Mouse (Mus musculus) bone marrow, adult 2 months (tissue): ENCODE results near the gene Gm21762. TPM values are rescaled to one million over a fixed set of nuclear protein-coding genes. Genes with fewer than 3 reads are reported as not detected.
A peak's percentile ranks its signal among the peaks of the same experiment; 100 is the strongest.
"Not testable (repeated sequence)": the region's sequence is repeated elsewhere in the genome, so short reads cannot be mapped to it uniquely, and the experiment has no call there.

ENCODE experiments used
- H3K27ac ChIP-seq: fragments of 200-500 bp; 2 replicates; pipeline ENCODE4 v1.5.1; 2012; ENCODE audit warnings: low read depth, mild to moderate bottlenecking, control low read depth, inconsistent platforms, low read length; ENCODE audit not compliant: control insufficient read depth, poor library complexity, insufficient read depth
- H3K4me1 ChIP-seq: fragments of 200-500 bp; 2 replicates; pipeline ENCODE4 v1.6.1; 2011; ENCODE audit warnings: low read length; ENCODE audit not compliant: control insufficient read depth, insufficient read depth
- H3K4me3 ChIP-seq: fragments of 200-500 bp; replicated peaks from 2 replicates; pipeline ENCODE3; 2011; ENCODE audit warnings: mild to moderate bottlenecking, low read depth, low read length, control low read depth; ENCODE audit not compliant: control insufficient read depth
- CTCF ChIP-seq: fragments of 200-500 bp; IDR thresholded peaks from 2 replicates; pipeline ENCODE4 v1.5.1; 2011; ENCODE audit warnings: low read length, control low read depth; ENCODE audit not compliant: control insufficient read depth, insufficient read depth
- WGBS: fragments of 180-500 bp; shearing (Covaris S2); methylation state at CpG from one replicate; pipeline ENCODE4 v1.1.7; 2018; 5-methylcytosine and 5-hydroxymethylcytosine counted together
- polyA plus RNA-seq: library from polyadenylated mRNA; stranded (reverse); fragments of >200 nt; gene quantifications from 2 replicates; pipeline ENCODE4 v1.2.4, GENCODE M21; 2011; ENCODE audit warnings: low replicate concordance; ENCODE audit not compliant: missing spikeins, insufficient read depth, insufficient read length

Gm21762 gene
- polyA plus RNA-seq, result 5.7 TPM in 1 of 2 replicates, not detected in the other

DNA sequence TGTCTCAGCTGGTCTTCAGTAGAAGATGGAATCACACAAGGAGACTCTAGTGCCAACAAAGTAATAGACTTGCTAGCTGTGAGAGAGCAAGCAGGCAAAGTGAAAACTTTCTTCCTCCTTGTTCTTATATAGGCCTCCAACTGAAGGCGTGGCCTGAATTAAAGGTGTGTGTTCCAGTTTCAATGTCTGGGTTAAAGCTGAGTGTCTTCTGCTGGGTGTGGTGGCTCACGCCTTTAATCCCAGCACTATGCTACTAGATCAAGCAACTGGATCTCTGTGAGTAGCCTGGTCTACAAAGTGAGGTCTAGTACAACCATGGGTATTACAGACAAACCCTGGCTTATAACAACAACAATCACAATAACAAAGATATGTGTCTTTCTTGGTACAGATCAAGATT, at the start of gene Gm21762:
Gm21762 (minus strand) TSS at position 101 of the 400 bp plus-strand sequence.
- not testable (repeated sequence) for H3K27ac ChIP-seq, H3K4me3 ChIP-seq, H3K4me1 ChIP-seq
- WGBS, result no CpG with 5 or more reads among the region's 2 CpGs

DNA sequence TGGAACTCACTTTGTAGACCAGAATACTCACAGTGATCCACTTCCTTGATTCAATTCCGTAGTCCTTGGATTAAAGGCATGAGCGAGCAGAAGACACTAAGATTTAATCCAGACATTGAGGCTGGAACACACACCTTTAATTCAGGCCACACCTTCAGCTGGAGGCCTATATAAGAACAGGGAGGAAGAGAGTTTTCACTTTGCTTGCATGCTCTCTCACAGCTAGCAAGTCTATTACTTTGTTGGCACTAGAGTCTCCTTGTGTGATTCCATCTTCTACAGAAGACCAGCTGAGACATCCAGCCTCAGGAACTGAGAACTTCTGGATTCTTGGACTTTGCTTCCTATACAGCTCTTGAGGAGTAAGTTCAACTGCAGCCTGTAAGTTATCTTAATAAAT, 47.1 kb upstream of the Gm21762 start, which contains the start of gene AF067061:
AF067061 (plus strand) TSS at position 245 of the 400 bp plus-strand sequence.
- not testable (repeated sequence) for H3K4me3 ChIP-seq, H3K4me1 ChIP-seq, H3K27ac ChIP-seq
- 80% methylated on average over 2 of the region's 2 CpGs for WGBS

DNA sequence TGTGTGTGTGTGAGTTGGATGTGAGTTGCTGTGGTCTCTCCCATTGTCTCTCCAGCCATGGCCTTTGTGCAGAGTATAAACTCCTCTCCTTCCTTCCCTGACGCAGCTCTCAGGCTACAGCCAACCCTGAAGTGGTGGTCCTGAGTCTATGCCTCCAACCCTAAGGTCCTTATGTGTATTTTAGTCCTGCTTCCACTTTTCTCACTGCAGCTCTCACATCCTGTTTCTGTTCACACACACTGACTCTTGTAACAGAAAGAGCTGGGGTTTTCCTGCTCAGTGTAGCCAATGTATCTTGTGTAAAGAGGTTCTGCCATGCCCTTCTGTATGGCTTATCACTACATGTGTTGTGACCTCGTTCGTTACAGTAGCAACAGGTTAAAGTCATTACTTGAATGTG, 44.0 kb upstream of the Gm21762 start:
- H3K4me1 ChIP-seq, H3K4me3 ChIP-seq: not testable (repeated sequence)
- 6% methylated on average over 3 of the region's 3 CpGs for WGBS
- H3K27ac ChIP-seq, result peak overlapping the region; percentile 72; the same call in 1 of the 2 replicates

DNA sequence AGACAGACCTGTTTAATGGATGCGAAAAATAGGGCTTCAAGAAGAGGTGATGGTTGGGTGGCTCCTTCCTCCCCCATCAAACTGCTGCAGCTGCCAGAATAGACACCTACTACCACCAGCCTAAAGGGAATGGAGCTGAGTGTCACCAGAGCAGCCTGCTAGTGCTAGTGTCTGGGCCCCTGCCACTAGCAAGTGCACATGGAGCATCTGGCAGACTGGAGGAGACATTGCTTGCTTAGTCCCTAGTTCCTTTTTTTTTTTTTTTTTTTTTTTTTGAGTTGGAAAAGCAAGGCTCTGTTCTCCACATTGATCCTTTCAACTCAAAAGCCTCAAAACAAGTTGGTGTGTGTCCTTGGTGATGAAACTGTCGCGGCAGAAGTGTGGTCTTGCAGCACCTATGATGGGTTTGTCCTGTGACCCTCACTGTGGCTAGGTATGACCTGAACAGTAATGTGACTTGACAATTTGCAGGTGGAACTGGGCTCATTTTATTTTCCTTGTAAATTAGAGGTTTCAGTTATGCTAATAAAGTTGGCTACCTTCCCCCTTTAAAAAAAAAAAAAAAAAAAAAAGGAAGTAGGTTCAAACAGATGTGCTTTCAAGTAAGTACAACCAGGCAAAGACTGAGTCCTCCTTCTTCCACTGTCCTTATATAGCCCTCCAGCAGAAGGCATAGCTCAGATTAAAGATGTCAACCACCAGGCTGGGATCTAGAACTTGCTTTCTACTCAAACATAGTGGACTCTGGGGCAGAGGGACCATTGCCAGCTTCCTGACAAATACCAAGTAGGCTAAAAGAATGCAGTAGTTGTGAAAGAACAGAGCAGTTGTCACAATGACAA, 43.3 kb upstream of the Gm21762 start:
- peak overlapping the region; percentile 72; the same call in 1 of the 2 replicates for H3K27ac ChIP-seq
- H3K4me1 ChIP-seq, H3K4me3 ChIP-seq: not testable (repeated sequence)
- 27% methylated on average over 3 of the region's 3 CpGs for WGBS

DNA sequence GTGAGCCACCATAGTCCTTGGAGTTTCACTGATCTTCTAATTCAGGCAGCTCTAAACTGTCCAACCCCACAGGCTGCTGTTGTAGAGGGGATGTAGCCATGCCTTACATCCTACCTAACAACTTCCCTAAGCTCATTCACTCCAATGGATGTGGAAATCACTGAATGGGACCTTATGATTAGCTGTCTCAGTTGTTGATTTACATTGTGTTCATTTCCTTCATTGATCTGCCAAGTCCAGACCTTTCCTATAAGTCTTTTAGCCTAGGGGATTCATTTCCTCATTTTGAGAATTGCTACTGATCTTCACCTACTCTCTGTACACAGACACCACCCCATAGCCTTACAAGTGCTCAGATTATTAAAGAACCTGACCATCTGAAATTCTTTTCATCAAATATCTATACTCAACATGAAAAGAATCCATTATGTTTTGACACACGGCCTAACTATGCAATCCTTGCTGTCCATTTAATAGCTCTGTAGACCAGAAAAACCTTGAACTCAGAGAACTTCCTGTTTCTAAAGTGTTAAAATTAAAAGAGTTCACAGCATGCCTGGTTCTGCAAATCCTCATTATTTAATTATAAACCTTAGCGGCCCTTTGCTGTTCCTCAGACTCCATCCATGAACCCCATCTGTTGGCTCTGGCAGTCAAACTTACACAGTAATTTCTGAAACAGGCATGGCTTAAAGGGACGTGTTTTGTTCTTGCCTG, 35.6 kb upstream of the Gm21762 start:
- WGBS, result 50% methylated on average over 2 of the region's 3 CpGs
- H3K4me3 ChIP-seq, H3K4me1 ChIP-seq, H3K27ac ChIP-seq: not testable (repeated sequence)

DNA sequence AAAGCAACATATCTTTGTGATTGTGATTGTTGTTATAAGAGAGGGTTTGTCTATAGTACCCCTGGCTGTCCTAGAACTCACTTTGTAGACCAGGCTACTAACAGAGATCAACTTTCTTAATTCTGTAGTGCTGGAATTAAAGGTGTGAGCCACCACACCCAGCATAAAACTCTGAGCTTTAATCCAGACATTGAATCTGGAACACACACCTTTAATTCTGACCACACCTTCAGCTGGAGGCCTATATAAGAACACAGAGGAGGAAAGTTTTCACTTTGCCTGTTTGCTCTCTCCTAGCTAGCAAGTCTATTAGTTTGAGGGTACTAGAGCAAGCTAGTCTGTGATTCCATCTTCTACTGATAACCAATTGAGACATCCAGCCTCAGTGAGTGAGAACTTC, 23.1 kb upstream of the Gm21762 start, which contains the start of gene Gm21731:
Gm21731 (plus strand) TSS at position 301 of the 400 bp plus-strand sequence.
- not testable (repeated sequence) for H3K27ac ChIP-seq, H3K4me1 ChIP-seq, H3K4me3 ChIP-seq

DNA sequence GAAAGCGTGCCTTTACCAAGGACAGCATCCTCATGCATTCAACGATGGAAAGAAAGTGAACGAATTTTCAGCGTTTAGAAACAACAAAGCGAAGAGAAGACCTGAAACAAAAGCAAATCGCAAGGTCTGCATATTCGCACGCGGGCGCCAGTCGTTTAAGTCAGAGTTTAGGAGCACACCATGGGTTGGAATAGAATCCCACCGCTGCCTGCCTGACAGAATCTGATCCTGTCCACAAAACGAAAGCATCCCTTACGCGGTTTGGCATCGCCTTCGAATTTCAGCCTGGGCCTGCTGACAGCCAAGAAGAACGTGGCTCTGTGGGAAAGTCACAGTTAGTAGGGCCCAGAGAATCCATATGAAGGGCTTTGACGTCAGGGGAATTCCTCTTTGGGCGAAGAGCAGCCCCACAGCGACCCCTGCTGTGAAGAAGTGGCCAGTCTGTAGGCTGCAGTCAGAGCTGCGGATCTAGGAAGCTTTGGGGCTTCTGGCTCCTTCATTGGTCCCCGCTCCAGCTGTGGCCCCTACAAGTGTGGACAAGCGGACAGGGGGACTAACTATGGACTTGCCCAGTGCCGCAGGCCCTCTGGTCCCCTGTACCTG, 16.8 kb upstream of the Gm21762 start:
- H3K4me3 ChIP-seq, H3K4me1 ChIP-seq, H3K27ac ChIP-seq: not testable (repeated sequence)
- WGBS, result 74% methylated on average over 14 of the region's 25 CpGs
- TF ChIP-seq CTCF, result peak; percentile 17; the same call in 1 of the 2 replicates

DNA sequence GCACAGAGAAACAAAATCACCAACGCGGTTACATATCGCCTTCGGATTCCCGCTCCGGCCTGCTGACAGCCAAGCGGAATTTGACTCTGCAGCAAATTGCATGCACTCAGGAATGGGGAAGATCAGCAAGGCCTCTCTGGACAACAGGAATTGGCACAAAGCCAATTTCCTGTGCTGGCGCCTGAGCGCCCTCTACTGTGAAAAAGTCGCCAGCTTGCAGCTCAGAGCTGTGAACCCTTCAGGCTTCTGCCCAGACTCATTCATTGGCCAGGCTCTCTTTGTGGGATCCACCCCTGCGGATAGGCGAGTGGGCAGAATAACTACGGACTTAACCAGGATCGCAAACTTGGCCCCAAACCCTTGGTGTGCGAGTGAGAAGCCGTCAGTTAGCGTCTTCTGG, 16.1 kb upstream of the Gm21762 start:
- H3K4me1 ChIP-seq, H3K27ac ChIP-seq, H3K4me3 ChIP-seq: not testable (repeated sequence)
- WGBS, result 90% methylated on average over 17 of the region's 17 CpGs

DNA sequence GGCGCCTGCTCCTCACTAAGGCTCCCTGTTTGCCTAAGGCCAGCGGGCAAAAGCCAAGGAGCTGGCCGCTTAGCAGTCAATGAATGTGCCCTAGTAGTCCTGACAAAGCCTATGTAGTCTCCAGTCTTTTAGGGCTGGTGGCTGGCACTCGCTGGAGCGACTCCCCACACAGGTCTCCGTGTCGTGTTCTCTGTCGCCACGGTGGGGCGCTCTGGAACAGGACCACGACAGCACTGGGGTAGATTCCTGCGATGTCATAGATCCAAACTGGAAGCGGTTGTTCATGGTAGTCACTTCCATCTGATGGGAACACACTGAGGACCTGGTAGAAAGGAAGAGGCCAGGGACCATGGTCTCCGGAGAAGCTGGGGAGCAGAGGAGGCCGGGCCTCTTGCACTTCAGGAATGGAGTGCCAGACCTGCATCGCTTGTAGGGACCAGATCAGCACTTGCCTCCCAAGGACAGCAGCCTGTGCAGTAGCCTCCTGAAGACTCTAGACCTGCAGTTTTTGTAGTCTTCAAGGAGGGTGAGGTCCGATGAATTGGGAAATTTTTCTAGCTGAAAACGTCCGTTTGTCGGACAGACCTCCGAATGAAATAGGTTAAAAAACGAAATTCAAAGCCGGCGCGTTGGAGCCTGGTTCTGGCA, 7.4 kb upstream of the Gm21762 start:
- H3K4me1 ChIP-seq, H3K4me3 ChIP-seq, H3K27ac ChIP-seq: not testable (repeated sequence)
- 91% methylated on average over 16 of the region's 25 CpGs for WGBS
